Mouse (Mus musculus) CD8-positive naive resting alpha-beta T cell, adult 2 months (primary cell): Measurements from ENCODE around the gene 9130230L23Rik.

Experiments used
- DNase-seq, 2 experiments: peaks; one replicate each; pipeline ENCODE4 v3.0.0; 2022; ENCODE audit warnings: low read depth in 2 of 2, low spot score in 2 of 2

9130230L23Rik gene

DNA sequence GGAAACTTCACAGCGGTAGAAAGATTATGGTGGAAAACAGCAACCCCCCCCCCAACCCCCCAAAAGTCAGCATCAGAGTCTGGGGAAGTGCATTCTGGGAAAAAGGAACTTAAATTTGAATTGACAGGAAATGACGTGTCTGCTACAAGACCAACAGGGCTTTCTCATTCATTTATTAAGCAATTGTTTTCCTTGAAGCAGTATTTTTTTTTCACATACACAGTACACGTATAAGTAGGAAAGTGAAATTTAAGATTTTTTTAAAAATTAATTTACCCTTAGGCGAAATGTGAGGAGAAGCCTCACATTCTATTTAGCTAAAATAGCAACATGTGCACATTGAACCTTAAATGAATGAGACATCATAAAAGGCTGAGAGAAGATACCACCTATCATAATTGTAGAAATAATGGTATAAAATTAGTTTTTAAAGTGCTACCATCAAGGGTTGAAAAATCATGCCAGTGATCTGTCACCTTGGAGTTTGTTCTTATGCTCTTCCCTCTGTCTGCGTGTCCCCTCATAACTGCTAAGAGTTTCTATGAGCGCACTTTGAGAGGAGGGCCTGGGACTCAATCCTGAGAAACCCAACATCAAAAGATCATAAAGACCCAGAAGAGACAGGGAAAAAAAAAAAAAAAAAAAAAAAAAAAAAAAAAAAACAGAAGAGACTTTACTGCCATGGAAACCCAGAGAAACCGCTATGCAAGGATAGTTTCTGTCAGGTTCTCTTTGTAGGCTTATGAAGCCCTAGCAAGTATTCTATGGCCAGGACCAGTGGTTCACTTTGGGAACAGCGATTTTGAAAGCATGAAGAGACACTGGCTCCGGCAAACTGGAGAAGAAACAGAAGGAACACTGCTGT lies 47.7 kb downstream of the 9130230L23Rik start:
- no peak for DNase-seq

DNA sequence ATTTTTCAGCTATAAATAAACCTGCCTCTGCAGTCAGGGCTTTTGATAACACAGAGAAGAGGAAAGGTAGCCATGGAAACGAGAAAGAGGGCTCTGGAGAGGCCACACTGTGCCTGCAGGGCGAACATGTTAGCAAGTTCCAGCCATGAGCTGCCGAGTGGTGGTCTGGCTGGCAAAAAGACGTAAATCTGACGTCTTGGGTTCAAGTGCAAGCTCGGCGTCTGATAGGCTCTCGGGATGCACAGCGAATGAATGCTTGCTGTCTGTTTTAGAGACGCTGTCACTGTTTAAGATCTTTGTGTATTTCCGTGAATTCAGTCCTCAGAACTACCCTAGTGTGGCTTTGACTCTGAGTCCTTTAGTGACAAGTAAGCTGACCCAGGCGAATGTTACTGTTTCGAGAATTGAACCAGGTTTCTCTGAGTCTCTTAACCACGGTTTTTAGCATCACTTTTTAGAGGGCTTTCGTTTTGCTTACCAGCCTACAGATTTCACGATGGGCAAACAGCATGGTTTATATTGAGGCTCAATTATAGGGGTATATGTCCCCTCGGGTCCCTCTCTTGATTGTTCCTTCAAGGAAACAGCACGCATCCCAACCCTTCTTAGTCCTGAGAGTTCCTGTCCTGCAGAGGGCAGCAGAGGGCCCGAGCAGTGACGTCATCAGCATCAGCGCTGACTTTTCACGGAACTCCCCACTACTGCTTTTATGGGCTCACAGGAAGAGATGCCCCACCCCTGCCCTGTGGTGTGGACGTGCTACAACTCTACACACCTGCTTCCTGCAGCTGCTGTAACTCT lies 48.5 kb downstream of the 9130230L23Rik start:
- DNase-seq: peak; percentile 94 to 95

DNA sequence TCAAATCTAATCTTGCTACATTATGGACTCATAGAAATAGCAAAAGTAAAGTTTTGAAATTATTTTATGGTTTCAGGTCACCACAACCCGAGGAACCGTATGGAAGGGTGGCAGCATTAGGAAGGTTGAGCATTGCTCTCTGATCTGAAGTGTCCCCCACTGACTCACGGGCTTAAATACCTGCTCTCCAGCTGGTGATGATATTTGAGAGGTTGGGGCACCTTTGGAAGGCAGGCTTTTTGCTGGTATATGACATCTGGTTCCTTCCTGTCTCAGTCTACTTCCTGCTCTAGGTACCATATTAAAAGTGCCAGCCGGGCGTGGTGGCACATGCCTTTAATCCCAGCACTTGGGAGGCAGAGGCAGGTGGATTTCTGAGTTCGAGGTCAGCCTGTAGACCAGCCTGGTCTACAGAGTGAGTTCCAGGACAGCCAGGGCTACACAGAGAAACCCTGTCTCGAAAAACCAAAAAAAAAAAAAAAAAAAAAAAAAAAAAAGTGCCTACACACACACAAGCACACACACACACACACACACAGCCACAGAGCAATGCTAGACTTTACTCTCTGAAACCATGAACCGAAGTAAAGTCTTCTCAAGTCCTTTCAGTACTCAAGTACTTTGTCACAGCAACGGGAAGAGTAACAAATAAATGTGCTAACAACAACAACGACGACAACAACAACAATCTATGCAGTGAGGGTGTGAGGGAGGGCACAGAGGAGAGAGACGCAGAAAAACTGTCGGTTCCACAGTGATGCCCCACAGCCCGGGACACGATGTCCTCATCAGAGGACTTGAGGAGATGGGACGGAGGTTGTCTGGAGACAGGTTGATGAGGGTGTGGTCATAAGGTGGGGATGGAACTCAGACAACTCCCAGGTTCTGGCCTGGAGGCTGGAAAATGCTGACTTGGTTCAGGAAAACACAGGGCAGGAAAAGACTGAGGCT lies 49.7 kb downstream of the 9130230L23Rik start:
- DNase-seq: no peak

DNA sequence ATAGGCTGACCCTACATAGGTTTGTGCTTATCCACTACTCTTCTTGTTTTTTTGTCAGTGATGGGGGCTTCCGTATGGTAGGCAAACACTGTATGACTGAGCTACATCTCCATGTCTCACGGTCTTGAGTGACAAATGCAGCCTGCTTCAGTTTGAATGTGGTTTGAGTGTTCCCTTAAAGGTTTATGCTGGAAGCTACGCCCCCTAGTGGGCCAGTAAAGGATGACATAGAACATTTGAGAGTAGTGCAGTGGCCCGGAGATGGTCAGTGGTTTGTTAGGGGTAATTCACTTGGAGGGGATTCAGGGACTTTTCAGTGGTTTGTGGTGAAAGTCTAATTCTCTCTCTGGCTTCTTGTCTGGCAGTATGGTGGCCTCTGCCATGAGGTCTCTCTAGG lies 52.6 kb downstream of the 9130230L23Rik start:
- DNase-seq: peak; percentile 62 to 67

DNA sequence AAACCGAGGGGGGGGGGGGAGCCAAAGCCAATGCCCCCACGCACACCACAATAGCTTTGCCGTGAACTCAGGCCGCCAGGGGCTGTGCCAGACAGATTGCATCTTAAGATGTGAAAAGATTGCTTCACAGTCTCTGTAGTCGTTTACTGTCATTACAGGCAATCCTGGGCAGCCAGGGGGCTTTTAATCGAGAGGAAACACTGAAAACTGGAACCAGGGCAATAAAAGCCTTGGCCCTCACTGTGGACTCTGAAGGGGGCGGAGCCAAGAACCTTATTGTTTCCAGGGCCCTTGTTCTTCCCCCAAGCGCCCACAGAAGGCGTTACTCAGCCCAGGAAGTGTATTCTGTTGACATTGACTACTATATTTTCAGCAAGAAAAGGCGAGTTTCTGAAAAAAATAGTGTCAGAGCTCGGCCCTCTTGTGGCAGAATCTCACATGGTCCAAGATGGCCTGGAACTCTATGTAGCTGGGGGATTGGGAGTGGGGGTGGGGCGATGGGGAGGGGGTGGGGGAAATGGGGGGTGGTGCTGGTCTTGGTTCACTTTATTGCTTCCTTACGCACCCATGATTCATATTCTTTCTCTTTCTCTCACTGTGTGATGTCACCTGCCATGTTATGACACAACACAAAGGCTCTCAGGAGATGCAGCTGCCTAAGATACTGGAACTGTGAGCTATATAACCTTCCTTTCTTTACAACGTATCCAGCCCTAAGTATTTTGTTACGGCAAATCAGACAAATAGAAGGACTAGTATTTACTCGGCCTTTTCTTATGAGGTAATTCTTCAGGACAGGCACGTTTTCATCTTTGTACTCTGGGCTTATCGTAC lies 53.2 kb downstream of the 9130230L23Rik start:
- DNase-seq: peak; percentile 67 to 78

DNA sequence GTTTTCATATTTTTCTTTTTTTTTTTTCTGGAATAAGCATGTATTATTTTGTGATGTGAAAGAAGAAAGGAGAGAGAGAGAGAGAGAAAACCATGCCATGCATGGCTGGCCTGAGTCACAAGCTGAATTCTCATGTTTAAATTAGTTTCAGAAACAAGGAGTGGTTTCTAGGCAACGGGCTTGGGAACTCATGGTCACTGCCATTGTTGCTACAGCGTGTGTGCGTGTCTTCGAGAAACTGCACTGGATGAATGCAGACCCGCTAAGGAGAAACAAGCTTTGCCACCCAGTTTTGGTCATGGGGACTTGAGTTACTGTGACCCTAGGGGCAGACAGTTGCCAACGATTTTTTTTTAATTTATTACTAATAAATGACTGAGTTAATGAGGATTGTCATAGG lies 53.8 kb downstream of the 9130230L23Rik start:
- no peak for DNase-seq

DNA sequence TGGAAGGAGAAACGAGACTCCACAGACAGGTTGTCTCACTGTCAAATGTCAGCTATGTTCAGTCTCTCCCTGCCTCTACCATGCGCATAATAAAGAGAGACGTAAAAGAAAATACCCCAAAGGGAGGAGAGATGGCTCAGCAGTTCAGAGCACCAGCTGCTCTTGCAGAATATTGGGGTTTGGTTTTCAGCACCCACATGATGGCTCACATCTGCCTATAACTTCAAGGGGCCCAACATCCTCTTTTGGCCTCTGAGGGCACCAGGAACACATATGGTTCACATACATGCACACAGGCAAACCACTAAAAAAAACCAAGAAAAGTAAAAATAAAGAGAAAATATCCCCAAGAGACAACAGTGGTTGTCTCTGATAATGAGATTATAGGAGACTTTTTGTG lies 54.3 kb downstream of the 9130230L23Rik start:
- no peak for DNase-seq

DNA sequence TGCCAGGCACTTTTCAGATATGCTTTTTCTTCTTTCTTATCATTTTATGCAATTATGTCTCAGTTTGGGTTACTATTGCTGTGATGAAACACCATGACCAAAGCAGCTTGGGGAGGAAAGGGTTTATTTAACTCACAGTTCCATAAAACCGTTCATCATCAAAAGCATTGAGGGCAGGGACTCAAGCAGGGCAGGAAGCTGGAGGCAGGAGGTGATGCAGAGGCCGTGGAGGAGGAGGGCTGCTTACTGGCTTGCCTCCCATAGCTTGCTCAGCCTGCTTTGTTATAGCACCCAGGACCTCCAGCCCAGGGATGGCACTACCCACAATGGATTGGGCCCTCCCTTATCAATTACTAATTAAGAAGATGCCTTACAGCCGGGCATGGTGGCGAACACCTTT lies 62.9 kb downstream of the 9130230L23Rik start:
- no peak for DNase-seq

DNA sequence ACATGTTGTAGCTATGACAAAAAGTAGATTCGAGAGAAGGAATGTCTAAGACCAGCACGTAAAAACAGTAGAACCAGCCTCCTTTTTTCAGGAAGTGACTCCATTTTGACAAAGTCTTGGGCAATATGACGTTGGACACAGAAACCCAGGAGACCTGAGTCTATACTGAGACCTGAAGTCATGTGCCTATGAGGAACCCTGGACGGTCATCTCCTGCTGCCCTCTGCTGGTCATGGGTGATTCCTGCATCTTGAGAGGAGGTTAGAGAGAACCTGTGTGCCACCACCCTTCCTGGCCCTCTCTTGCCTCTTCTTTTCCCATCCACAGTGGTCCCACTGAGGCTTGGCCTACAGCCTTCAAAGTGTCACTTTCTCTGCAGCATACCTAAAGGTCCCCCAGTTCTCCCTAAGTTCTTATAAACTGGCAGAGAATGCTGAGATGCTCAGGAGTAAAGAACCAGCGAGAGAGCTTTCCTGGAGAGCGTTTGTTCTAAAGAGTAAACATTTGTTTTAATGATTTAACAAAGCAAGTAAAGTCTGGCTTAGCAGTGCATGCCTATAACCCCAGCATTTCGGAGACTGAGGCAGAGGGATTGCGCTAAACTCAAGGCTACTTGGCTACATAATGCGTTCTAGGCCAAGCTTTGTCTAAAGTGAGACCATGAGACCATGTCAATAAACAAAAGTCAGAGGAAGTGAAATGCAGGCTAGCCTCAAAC lies 65.9 kb downstream of the 9130230L23Rik start:
- DNase-seq: peak; percentile 74 to 79

DNA sequence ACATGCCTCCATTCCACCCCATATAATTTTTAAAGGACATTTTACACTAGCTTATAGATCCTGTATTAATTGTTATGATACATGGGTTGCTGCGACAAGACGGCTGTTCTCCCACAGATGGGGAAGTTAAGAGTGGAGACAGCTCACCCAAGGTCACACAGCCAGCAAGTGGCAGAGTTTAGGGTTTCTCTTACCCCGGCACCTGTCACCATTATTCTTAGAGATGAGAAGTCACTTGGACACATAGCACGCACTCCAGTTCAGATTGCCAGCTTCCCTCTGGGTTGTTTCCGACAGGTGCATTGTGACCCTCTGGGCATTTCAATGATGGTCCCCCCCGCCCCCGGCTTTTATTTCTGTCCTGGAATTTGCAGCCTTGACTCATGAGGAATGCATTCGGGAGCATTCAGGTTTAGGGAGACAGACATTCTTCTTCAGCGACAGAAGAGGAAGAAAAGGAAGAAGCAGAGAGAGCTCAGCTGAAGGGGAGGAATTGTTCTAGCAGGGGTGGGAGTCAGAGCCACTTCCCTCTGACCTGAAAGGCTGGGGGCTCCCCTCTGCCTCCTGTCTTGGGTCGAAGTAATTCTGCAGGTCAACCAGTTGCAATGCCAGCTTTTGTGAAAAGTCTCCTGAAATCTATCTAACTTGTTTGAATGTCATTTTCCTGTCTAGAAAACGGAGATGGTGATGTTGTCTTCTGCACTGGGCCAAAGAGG lies 66.9 kb downstream of the 9130230L23Rik start:
- no peak for DNase-seq

DNA sequence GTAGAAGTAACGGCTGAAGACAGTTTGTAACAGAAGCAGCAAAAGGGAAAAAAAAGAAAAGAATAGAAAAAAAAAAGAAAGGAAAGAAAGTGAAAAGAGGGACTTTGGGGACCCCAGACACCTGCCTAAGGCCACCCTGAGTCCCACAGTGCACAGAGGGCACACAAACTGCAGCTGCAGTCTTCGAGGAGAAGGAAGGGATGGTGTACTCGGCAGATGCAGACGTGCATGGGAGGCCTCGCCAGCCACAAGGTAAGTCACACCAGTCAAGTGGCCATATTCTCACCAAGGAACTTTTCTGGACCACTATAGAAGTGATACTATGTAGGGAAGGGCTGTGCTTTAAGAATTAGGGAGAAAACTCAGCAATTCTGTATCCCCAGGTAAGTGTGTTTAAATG lies 69.3 kb downstream of the 9130230L23Rik start, which contains the start of gene Chrna9:
Gene Chrna9, plus strand, starts transcription at position 139 of the 400 bp plus-strand sequence.
- no peak for DNase-seq

DNA sequence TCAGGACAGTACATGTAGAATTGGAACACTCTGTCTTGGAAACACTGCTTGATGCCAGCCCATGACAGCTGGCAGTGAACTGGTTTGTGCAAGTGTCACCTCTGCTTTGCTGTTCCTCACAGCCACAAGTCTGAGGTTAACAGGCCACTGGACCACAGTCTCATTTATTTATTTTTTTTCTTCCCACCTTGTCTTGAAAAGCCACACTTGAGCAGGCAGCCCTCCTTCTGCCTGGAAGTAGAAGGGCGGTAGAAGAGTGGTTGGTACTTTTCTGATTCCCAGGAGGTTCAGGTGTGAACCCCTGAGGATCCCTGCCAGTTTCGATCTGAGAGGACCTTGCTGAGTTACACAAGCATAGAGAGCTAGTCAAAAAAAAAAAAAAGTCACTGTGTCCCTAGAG lies 70.3 kb downstream of the 9130230L23Rik start:
- DNase-seq: no peak

DNA sequence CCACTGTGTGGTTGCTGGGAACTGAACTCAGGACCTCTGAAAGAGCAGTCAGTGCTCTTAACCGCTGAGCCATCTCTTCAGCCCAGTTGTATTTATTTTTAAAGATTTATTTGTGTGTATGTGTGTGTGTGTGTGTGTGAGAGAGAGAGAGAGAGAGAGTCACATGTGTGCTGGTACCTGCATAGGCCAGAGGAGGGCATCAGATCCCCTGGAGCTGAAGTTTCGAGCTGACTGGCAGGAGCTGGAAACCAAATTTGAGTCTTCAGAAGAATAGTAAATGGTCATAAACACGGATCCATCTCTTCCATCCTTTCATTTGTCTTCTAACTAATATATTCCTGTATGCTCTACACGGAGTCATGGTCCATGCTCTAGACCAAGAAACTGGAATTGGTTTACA lies 70.8 kb downstream of the 9130230L23Rik start:
- DNase-seq: no peak

DNA sequence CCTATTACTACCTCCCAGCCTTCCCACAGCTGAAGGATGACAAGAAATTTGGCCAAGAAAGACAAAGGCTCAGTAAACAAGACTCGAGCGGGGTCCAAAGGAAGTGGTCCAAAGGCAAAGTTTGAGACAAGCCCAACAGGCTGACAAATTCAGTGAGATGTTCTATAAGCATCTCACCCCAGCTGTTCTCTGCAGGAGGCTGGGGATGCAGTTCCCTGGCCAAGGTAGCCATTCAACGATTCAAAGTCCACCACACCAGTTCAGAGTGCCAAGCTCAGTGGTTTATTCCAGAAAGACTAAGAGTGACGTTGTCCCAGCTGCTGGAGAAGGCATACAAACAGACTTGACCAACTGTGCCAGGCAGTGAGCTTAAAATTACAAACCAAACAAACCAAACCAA lies 73.9 kb downstream of the 9130230L23Rik start:
- no peak for DNase-seq
